Mouse (Mus musculus) c-Kit-positive CD71-positive TER-119-negative erythroid progenitor cells, embryonic 14.5 days (primary cell): ENCODE results near the gene 2810408A11Rik.

Source experiments
- DNase-seq: peaks from one replicate; pipeline ENCODE4 v3.0.0-alpha.2; 2013; ENCODE audit warnings: low read depth

Gene 2810408A11Rik

DNA sequence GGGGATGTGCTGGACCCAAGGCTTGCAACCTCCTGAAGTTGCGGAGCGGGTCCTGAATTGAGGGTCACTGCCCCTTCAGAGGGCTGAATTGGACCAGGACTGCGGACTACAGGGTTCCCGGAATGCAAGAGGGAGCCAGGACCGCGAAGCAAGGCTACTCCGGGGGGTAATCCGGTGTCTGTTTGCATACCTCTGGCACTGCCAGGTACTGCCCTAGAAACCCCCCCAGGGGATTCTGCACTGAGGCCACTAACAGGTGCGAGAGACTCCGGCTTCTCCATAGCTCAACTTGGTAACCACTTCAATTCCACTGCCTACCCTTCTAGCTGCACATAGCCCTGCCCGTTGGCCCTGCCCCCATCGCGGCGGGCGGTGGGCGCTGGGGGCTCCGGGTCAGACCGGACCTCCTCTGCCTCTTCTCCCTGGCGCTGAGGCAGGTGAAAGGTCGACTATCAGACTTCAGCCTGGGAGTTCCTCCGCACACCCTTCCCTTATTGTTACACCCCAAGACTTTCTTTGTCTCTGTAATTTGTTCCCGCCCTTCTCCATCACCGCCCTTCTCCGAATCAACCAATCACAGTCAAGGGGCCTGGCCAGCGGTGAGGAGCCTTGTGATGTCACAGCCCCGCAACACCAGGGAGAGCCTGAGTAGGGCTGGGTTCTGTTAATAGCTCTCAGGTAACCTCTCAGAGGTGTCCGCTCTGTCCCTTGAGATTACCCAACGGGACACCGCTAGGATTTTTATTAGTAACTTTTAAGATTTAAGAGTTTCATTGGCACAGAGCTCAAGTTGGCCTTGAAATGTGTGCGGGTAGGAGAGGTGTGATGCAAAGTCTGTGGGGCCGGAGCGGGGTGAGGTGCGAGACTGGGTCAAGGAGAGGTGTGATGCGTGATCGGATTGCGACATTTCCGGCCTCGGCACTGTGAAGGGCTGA, at the start of gene 2810408A11Rik, which contains the start of gene Neurl4:
2810408A11Rik (minus strand) TSS at position 517 of the 935 bp plus-strand sequence.
Neurl4 (plus strand) TSS at position 602 of the 935 bp plus-strand sequence.
- DNase-seq: peak; percentile 96

DNA sequence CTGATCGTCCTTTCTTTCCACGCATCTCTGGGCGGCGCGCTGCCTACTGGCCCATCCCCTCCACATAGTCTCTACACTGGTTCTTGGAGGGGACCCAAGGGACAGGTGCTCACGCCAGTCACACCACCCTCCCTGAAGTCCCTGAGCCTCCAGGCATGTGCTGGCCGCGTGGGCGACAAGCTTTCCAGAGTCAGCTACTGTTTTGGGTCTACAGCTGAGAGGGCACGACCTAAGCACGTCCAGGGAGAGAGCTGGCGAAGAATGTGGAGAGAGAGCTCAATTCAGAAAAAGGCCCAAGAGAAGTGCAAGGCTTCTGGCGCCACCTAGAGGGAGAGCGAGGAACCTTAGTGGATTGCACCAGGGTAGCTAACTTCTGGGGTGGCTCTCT, 48.0 kb upstream of the 2810408A11Rik start:
- DNase-seq: peak; percentile 93

DNA sequence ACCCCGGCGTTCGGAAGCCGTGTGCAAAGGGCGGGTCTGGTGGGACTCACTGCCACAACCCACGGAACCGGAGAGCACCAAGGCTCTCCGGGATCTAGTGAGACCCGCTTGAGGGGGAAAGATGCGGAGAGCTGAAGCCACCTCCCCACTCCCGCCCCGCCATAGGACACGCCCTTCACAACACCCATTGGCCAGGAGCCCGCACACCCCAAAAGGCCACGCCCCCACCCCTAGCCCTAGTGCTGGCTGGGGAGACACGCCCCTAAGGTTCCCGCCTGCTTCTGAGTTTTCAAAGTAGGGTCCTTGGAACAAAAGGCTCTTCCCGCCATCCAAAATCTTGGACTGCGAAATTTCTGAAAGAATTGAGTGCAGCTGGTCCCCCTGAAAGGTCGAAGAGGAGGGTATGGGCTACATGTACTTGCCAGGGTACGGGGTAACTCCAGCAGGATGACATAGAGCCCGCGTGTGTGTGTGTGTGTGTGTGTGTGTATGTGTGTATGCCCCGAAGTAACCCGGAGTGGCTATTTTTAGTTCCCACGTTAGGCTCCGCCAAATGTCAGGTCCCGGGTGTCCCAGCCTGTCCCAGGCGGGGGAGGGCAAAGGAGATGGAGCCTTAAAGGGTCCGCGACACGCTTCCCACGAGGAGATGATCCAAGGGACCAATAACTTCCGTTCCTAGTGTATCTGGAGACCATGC, 47.4 kb upstream of the 2810408A11Rik start, which contains the start of gene Slc2a4:
Slc2a4 (minus strand) TSS at position 123 of the 697 bp plus-strand sequence.
- peak; percentile 94 for DNase-seq

DNA sequence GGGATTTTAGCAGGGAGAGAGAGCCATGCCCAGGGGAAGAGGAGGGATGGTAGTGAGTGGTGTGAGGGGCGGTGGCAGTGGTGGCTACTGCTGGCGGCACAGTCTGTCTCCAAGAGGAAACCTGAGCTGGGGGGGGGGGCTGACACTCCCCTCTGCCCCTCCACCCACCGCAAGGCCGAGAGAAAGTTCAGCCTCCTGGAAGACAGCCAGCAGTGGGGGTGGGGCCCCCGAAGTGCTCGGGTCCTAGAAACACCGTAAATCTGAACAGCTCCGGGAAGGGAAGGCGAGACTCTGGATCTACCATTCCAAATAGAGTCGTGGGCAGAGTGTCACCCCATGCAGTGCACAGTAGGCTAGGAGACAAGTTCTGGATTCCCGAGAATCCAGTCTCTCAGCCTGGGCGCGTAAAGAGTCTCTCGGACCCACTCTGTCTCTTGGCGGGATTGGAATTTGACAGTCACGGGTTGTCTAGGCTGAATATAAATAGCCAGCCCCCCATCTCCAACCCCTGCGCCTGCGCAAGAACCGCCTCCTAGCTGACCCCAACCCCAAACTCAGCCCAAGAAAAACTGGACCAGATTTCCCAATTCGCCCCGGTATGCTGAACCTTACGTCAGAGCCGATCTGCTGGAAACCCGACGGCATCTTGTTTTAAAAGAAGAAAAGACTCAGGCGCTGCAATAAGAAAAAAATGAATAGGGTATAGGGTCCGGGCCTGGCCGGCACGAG, 46.7 kb upstream of the 2810408A11Rik start:
- no peak for DNase-seq

DNA sequence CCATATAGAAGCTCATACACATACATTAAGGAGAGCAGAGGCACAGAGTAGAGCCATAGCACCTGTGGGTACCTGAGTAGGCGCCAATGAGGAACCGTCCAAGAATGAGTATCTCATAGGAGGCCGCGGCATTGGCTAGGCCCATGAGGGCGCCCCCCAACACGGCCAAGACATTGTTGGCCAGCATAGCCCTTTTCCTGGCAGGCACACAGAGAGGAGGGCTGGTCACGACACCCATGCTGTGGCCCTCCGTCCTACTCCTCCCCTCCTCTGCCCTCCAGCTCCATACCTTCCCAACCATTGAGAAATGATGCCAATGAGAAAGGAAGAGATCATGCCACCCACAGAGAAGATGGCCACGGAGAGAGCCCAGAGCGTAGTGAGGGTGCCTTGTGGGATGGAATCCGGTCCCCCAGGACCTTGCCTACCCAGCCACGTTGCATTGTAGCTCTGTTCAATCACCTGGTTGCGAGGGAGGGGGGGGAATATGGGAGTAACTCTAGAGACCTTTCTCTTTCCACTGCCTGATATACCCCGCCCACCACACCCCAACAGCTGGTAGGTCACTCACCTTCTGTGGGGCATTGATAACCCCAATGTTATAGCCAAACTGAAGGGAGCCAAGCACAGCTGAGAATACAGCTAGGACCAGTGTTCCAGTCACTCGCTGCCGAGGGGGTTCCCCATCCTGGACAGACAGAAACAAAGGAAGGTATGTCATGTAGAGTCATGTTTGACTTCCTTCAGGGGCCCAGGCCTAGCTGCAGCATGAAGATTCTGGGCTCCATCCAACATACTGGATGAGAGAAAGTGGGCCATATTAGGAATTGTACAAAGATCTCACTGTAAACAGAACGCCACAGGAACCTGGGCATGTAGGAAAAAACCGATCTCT, 45.5 kb upstream of the 2810408A11Rik start:
- peak; percentile 65 for DNase-seq

DNA sequence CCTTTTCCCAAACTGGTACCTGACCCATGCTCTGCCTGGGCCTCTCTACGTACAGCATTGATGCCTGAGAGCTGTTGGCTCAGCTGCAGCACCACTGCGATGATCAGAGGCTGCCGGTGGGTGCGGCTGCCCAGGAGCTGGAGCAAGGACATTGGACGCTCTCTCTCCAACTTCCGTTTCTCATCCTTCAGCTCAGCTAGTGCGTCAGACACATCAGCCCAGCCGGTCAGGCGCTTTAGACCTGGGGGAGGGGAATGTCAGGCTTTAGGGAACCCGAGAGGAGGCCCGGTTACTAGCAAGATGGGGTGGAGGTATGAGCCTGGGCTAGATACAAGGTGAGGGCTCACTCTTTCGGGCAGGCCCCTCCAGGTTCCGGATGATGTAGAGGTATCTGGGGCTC, 44.4 kb upstream of the 2810408A11Rik start:
- no peak for DNase-seq

DNA sequence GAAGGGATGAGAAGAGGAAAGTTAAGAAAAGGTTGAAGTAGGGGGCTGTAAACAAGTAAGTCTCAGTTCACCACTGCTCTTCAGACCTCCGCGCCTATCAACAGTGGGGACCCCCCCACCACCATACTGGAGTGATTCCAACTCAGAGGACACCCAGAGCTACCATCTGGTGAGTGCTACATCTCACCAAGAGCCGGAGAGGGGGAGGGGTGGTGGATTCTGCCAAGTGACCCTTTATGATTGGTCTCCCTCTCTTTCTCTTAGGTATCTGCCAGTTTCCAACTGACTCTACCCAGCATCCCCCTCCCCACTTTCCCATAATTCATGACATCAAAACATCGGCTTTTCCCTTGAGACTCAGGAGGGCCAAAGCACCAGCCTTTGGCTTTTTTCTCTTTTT, 40.2 kb upstream of the 2810408A11Rik start:
- DNase-seq: no peak

DNA sequence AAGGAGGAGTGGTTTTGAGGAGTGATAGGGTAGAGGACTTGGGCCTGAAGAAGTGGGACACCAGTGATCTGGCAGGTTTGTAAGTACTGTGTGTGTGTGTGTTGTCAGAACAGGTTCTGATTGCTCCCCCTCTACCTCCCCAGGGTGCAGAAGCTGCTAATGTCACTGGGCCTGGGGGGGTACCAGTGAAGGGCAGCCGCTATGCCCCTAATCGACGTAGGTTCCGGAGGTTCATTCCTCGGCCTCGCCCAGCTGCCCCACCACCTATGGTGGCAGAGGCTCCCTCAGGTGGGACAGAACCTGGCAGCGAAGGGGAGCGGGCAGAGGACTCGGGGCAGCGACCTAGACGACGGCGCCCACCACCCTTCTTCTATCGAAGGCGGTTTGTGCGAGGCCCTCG, 38.9 kb upstream of the 2810408A11Rik start:
- no peak for DNase-seq

DNA sequence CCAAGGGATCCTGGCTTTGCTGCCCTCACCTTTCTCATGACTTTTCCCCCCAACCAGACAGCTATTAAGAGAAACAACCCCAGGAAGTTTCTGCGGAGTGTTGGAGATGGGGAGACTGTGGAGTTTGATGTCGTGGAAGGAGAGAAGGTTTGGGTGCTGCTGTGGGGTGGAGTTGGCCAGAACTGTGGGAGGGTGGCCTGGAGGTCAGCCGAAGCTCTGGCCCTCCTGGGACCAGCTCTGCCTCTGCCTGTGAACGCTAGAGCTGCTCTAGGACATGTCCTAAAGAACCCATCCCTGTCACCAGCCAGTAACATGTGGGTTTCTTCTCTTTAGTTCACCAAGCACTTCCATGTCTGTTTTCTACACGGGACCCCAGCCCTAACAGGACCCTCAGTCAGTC, 38.4 kb upstream of the 2810408A11Rik start:
- DNase-seq: no peak

DNA sequence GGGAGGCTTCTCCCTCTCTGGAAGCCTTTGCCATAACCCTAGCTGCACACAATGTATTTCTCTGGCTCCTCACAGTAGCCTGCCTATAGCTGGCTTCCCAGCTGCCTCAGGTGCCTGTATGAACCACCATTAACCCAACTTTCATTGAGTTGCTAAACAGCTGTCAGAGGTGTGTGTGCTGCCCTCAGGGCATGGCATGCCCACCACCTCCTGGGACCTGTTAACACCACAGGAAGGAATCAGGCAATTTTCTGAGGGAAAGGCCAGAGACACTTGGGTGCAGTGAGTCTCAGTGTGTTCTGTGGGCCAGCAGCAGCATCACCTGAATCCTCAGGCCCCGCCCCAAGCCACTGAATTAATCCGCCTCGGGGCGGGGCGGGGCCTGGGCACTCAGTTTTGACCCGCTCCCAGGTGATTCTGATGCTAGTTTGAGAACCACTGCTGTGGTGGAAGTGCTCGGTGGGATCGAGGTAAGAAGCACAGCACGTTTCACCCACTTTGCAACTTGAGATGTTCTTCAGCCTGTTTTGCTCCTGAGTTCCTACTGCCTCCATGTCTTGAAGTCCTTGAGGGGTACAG, 37.7 kb upstream of the 2810408A11Rik start:
- no peak for DNase-seq

DNA sequence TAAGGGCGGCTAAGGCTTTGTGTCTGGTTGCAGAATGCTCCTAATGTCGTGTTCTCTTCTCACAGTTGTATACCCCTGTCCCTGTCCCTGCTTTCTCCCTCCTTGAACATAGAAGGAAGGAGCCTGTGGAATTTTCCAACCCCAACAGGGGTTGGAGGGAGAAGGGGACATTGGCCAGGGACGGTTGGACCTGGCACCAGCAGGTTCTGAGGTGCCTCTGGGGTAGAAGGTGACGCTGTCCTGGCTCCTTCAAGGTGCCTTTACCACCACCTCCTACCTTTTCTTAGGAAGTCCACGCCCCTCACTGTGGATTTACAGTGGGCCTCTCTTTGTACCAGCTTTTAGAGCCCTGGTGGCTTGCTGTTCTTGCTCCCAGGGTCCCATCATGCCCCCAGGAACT, 37.0 kb upstream of the 2810408A11Rik start:
- no peak for DNase-seq

DNA sequence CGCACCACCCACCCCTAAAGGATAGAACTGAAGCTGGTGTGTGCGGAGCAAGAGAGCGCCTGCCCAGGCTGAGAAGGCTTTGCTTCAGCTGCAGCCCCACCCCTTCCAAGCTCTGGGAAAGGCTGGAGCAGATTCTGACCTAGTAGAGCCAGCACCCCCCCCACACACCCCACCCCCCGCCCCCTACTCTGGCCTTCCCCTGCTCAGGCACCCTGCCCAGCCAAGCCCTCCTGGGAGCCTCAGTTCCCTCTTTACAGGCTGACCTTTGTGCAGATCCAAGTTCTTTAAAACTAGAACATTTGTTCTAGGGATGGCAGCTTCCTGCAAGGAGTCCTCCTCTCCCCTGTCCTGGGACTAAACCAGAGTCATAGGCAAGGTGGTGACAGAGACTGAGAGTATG, 36.6 kb upstream of the 2810408A11Rik start:
- no peak for DNase-seq

DNA sequence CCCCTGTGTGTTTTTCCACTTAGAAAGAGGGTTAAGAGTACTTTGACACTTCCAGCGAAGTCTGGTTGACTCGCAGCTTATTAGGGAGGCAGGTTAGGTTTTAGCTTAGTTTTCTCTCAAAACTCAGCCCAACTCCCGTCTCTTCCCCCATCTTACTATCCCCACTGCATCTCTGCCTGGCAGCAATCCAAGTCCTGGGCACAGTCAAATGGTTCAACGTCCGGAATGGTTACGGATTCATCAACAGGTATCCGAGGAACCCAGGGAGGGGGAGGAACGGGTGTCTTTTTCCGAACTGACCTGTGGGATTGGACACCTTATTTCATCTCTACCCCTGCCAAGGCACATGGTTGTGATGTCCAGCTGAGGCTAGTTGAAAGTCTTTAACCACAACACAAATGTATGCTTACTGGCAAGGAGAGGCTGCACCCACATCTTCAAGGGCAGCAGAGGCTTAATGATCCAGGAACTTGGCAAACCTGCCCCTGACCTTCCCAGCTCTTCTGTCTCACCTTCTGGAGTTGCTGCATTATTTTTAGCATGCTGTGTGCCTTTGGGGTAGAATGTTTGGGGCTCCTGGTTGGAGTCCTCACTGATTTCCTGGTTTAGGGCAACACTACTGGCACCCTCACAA, 36.0 kb upstream of the 2810408A11Rik start:
- no peak for DNase-seq

DNA sequence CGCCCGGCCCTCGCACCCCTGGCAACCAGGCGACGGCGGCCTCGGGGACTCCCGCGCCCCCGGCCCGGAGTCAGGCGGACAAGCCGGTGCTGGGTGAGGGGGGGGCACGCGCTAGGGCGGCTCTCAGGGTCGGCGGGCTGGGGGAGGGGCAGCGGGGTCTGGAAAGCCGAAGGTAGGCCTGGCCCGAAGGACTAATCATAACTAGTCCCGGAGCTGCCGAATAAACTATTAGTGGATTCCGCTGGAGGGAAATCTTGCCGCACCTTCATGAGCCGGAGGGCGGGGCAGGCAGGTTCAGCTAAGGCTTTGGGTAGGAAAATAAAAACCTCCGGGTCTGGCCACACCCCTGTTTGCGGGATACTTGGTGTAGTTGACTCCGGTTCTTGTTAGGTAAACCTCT, 35.4 kb upstream of the 2810408A11Rik start:
- no peak for DNase-seq

DNA sequence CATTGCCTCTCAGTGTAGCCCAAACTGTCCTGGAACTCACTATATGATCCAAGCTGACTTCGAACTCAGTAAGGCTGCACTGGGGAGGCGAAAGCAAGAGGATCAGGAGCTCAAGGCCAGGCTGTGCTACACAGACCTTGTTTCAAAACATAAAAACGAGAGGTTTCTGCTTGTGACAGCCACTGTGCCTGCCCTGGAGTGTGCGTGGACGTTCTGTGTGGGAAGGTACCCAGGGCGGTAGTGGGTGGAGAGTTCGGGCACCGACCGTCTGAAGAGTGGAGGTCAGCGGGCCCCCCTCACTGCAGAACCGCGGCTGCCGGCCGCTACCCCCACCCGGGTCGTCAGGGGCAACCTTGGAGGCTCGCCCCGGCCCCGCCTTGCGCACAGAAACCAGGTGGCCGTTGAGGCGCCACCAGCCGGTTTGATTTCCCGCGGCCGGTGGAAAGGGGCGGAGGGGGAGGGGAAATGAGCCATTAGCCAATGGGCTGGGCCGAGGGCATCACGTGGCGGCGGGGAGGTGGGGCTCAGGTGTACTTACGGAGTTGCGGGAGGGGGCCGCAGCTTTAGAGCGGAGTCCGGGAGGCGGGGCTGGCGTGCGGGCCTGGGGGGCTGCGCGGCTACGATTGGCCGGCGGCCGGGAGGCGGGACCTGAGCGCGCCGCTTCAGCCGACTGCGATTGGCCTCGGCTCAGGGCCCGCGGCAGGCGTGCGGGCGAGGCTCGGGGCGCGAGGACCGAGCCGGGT, 34.5 kb upstream of the 2810408A11Rik start, which contains the start of gene Ybx2:
Ybx2 (plus strand) TSS at position 660 of the 743 bp plus-strand sequence.
- no peak for DNase-seq

DNA sequence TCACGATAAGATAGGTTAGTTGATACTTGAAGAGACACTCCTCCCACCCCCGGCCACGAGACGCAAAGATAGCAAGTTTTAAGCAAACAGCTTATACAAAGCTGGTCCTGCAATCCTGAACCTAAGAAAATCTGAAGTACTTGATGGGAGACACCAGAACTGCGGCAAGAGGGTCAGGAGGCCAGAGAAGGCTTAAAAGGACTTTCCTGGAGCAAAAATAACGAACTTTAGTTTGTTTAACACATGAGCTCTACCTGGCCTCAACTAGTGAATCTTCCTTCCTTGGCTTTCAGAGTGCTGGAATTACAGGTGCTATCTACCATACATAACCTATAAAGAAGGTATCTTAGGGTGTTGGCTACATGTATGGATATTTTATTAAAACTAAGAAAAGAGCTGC, 33.9 kb upstream of the 2810408A11Rik start:
- no peak for DNase-seq

DNA sequence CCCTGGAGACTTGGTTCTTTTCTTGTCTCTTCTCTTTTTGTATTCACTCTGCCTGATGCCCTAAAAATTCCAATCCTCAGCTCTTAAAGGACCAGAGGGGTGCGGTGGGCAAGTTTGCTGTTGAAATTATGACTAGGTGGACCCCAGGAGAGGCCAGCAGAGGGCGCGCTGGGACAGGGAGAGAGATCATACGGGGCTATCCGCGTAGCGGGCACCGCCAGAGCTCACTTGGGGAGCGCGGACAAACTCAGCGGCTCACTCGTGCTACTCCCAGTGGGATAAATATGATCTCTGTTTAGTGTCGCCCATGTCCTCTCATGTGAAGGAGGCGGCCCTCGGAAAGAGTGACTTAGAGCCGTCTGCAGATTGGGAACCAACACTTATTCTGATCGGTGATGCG, 33.4 kb upstream of the 2810408A11Rik start:
- peak; percentile 92 for DNase-seq

DNA sequence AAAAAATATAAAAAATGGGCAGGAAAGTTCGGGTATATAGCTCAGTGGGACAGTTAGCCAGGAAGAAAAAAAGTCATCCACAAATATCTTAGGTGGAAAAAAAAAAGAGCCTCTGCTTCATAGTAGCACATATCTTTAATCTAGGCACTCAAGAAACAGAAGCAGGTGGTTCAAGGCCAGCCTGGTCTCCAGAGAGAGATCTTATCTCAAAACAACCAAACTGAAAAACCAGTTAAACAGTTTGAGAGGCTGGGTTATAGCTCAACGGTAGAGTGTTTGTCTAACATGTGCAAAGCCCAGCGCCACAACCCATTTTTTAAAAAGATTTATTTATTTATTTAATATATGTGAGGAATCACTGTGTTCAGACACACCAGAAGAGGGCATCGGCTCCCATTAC, 32.3 kb upstream of the 2810408A11Rik start:
- no peak for DNase-seq

DNA sequence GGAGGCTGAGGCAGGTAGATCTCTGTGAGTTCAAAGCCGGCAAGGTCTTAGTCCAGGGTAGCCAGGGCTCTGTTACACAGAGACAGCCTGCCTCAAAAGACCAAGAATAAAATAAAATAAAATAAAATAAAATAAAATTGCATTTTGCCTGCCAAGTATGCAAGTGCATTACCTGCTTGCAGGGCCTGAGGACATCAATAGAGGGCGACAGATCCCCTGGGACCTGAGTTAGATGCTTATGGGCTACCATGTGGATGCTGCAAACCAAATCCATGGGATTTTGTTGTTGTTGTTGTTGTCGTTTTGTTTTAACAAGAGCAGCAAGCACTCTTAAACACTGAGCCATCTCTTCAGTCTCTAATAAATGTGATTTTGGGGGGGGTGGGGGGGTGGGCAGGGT, 31.5 kb upstream of the 2810408A11Rik start:
- DNase-seq: no peak

DNA sequence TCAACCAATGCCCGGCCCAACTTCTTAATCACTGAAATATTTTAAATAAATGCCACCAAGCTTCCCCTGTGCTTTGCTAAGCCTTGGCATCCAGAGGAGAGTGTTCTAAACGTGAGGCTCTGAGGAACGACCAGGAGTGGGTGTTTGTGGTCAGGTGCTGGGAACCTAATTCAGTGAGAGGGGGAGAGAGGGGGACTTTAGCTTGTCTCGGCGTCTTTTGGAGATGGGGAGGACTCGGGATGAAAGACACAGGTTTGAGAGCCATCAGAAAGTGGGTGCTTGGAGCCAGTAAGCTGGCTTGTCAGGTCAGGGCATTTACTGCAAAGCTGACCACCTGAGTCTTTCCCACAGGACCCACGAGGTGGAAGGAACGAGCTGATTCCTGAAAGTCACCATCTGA, 31.0 kb upstream of the 2810408A11Rik start:
- DNase-seq: no peak
